Mouse (Mus musculus) cerebellum, postnatal 25 days (tissue): ENCODE data around the gene Xkr8.

Source experiments
- DNase-seq, 2 experiments: peaks; one replicate each; pipeline ENCODE4 v3.0.0; 2021; ENCODE audit warnings: mixed read lengths in 2 of 2

The Xkr8 gene

DNA sequence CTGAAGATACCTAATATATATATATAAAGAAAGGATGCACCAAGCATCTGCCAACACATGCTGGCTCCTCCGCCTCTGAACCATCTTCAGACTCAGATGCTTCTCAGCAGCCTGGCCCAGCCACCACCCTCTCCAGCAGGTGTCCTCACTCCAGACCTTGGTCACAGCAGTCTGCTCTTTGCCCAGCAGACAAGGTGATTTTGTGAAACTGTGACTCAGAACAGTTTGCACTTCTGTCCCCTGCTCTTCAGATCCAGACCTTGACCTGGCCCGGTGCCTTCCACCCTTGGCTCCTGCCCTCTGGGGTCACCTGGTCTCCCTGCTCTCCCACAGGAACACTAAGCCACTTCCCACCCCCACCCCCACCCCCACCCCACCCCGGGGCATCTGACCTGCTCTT, 3.5 kb upstream of the Xkr8 start:
- no peak for DNase-seq

DNA sequence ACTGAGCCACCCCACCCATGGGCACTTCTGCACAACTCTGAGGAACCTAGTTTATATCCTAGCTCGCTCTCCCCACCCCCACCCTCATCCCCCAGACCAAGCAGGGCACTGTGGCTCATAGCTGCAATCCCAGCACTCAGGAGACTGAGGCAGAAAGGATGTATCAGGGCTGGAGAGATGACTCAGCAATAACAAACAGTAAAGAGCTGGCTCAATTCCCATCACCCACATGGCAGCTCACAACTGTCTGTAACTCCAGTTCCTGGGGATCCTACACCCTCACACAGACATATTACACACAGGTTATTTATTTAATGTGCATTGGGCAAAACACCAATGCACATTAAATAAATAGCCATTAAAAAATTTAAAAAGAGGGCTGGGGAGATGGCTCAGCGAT, 3.0 kb upstream of the Xkr8 start:
- DNase-seq = no peak

DNA sequence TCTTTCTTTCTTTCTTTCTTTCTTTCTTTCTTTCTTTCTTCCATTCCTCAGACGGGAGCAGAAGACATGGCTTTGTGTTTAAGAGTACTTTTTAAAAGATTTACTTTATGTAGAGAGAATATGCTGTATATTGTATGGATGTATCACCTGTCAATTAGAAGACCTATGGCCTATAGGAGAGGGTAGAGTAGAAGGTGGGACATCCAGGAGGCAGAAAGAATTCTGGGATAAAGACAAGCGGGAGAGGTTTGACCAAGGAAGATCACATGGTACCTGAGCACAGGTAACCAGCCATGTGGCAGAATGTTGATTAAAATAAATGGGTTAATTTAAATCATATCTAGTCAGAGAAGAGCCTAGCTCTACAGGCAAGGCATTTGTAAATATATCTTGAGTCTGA, 2.4 kb upstream of the Xkr8 start:
- DNase-seq = no peak

DNA sequence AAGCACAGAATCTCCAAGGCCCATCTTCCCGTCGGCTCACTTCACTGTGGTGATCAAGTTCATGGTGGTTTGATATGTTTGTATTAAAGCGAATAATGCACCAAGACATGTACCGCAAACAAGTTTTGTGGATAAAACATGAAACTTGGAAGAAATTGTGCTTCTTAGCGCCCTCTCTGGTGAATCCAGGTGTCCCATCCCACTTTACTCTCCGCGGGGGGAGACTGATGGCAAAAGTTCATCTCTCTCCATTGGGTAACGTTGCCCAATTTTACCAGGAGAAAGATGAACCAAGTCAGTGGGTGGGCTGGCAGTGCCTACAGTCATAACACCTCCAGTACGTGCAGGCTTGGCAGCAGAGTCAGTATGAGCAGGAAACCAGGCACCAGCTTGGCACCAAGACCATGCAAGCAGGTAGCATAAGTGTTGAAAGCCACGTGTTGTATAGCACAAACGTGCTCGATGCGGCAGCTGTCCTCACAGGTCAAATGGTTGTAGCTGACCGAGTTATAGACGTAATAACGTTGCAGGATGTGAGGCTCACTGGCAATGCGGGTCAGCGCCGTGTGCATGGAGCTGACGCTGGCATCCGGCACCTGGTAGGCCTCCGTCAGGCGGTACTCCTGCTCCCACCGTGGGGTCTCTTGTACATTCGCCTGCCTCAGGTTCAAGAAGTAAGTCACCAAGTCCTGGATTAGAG, 875 bp upstream of the Xkr8 start:
- no peak for DNase-seq

DNA sequence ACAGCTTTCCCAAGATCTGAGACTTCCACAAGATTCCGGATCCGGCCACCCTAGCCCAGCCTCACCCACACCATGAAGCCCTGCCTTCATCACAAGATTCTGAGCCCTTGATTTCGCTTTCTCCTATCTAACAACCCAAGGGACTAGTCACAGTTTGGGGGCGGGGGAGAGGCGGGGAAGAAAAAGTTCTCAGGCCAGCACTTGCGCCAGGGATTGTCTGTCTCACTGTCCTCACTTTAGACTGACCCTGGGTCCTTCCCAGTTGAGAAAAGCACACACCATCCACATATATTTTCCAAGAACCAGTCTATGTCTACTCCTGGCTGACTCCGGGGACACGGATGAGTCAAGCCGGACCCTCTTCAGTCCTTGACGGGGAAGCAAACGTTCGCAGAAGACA, 730 bp downstream of the Xkr8 start:
- DNase-seq = no peak

DNA sequence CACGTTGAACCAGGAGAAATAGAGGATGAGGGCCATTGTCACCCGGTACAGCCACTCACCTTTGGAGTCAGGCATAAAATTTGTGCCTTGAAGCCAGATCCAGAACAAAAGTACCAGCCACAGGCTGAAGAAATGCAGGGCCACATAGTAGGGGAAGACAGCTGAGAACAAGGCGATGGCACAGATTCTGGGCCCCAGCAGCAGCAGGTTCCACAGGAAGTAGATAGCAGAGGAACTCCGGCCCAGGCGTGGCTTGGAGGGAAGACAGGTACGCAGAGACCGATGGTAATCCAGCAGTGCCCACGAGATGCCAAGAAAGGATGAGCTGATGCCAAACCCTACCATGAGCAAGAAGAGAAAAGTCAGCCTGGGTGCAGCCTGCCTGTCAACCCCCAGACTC, 4.1 kb downstream of the Xkr8 start:
- no peak for DNase-seq

DNA sequence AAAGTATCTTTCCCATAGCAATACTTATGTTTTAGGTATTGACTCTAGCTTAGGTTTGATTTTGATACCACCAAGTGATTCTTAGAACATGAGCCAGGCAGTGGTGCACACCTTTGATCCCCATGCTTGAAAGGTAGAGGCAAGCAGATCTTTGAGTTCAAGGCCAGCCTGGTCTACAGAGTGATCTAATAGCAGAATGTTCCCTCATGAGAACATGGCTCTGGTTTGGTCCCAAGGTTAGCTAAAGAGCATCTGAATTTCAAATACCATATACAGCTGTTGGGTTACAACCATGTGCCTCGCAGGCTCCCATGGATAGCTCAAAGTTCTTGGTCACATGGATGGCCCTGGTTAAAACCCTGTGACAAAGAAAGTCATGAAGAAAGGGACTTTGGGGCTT, 14.1 kb downstream of the Xkr8 start:
- DNase-seq = no peak

DNA sequence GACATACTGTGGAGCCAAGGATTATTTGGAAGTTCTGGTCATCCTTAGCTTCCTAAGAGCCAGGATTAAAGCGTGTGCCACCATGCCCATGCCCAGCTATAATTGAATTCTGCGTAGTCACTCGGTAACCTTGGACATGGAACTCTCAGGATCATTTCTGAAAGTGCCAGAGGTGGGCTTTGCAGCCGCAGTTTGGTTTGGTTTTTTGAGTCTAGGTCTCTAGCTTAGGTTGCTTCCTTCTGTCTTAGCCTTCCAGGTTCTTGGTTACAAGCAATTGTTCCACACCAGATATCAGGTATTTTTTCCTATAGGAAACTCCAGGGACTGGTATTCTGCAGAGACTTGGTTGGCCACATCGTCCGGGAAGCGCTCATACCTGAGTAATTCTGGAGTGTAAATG, 19.2 kb downstream of the Xkr8 start:
- no peak for DNase-seq

DNA sequence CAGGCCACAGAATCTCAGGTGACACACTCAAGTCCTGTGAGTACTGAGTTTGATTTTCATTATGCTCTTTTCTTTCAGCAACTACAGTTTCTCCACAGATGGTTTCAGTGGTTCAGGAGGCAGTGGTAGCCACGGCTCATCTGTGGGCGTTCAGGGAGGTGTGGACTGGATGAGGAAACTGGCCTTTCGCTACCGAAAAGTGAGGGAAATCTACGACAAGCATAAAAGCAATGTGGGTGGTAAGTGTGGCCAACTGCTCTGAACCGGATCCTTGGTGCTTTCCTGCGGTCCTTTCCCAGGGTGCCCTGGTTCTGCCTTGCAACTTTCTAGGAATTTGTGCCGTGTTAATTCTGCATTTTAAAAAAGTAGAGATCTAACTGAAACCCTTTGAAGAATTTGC, 25.5 kb downstream of the Xkr8 start:
- DNase-seq = no peak

DNA sequence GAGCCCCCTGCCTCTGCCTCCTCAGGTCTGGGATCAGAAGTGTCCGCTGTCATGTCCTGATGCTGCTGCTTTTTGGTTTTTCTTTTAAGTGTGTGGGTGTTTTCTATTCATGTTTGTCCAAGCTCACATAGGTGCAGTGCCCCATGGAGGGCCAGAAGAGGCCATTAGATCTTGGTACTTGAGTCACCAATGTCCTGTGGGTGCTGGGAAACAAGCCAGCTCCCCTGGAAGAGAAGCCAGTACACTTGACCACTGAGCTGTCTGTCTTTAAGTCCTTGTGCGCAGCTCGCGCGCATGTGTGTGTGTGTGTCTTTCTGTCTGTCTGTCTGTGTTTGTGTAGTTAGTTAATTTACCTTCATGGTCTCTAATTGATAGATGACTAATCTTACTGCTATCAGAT, 30.3 kb downstream of the Xkr8 start:
- DNase-seq = no peak

DNA sequence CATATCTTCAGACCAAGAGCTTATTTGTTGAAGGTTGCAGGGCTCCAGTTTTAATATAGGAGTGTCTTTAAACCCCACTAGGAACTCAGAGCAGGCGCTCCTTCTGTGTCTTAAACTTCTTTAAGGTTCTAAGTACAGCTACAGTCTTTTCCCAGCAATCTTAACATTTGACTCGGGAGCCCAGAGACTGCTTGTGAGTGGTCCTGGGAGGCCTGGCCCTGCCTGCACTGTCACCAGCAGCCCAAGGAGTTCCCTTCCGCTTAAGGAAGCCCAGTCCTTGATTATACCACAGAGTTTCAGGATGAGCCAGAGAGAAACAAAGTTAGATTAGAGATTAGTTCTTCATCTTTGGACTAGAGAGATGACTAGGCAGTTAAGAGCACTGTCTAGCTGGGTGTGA, 39.0 kb downstream of the Xkr8 start:
- DNase-seq = no peak

DNA sequence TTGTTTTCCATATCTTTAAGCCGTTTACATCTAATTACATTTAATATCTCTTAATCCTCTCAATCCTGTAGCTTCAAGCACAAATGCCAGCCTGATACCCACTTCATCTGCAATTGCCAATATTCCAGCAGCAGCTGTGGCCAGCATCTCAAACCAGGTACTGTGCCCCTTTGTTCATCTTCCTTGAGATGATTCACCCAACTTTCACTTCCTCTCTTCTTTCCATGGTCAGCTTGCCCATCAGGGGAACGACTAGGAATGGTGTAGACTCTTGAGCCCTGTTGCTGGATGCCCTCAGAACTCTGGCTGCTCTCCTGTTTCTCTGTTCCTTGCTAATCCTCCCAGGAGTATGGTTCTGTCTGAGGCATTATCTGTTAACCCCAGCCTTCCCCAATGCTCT, 42.7 kb downstream of the Xkr8 start:
- DNase-seq = no peak

DNA sequence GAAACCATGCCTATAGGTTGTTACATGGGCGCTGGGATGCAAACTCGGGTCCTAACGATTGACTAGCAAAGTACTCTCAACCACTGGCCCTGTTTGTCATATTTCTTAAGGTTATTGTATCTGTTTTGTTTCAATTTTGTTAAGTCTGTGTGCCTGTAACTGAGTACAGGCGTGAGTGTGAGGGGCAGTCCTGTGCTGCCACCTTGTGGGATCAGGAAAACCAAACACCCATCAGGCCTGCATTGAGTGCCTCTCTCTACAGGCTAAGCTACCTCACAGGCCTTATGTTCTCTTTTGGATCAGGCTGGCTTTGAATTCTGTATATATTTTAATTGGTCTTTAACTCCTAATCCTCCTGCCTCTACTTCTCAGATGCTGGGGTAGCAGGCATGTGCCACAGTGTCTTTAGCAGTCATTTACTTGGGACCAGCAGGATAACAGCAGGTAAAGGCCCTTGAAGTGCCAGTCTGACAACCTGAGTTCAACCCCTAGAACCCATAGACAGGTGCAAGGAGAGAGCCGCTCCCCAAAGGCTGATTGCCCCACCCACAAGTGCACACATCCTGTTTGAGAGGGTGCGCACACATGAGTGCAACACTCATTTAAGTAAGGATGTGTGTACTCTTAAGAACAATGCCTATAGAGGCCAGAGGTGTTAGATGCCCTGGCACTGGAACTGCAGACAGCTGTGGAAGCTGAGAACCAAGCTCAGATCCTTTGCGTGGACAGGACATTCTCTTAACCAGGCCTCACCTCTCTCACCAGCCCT, 55.4 kb downstream of the Xkr8 start:
- DNase-seq = peak in 1 of 2 experiments; percentile 35
